Mouse (Mus musculus): ENCODE data around the gene Ano2. TPM values are rescaled to one million over a fixed set of nuclear protein-coding genes. Genes with fewer than 3 reads are reported as not detected.

Ano2 gene
- total and polyA plus RNA-seq, 3 experiments, result not detected

Other genes starting within 250 kb of the Ano2 start
- 20.9 and 21.6 TPM in 2 replicates for gene Cd9, start 195.6 kb upstream of the Ano2 start, total RNA-seq (2012; rRNA removed)
- 12.1 and 12.3 TPM in 2 replicates for gene Cd9, start 195.6 kb upstream of the Ano2 start, total RNA-seq (2014; rRNA removed)
- 24.4 and 27.5 TPM in 2 replicates for gene Cd9, start 195.6 kb upstream of the Ano2 start, polyA plus RNA-seq (2012; ENCODE audit: insufficient read length, low read depth)
- not detected in 2 replicates for gene Vwf, start 143.6 kb upstream of the Ano2 start, total RNA-seq (2012; rRNA removed)
- not detected in 2 replicates for gene Vwf, start 143.6 kb upstream of the Ano2 start, total RNA-seq (2014; rRNA removed)
- gene Vwf, start 143.6 kb upstream of the Ano2 start, polyA plus RNA-seq (2012; ENCODE audit: insufficient read length, low read depth), result not detected in 2 replicates